Mouse (Mus musculus) myocyte (in vitro differentiated cells): ENCODE measurements at regions not wholly inside any gene's neighbourhood (a gene's known extent, or its start where the extent isn't known, plus 50 kb on each side); places are given as distances from the start of the nearest gene placed in this dataset.

Experiments used
- CEBPB ChIP-seq: IDR thresholded peaks from 2 replicates; pipeline ENCODE4 v1.6.1; 2011; ENCODE audit warnings: mild to moderate bottlenecking, moderate library complexity; ENCODE audit not compliant: poor library complexity, insufficient read depth, severe bottlenecking
- E2F4 ChIP-seq: IDR thresholded peaks from one replicate; pipeline ENCODE4 v1.6.1; 2011; ENCODE audit warnings: mild to moderate bottlenecking, control low read depth, moderate library complexity; ENCODE audit not compliant: insufficient read depth
- MAX ChIP-seq: IDR thresholded peaks from one replicate; pipeline ENCODE4 v1.6.1; 2011; ENCODE audit warnings: low read depth, mild to moderate bottlenecking, control low read depth
- MYOD1 ChIP-seq, 3 experiments: IDR thresholded peaks; one replicate each; pipeline ENCODE4 v1.6.1; 2011; ENCODE audit warnings: control low read depth in 2 of 3, low read depth in 2 of 3, mild to moderate bottlenecking in 2 of 3, moderate library complexity in 1 of 3; ENCODE audit not compliant: insufficient read length in 2 of 3, control insufficient read depth in 1 of 3
- MYOG ChIP-seq, 3 experiments: IDR thresholded peaks; one replicate each; pipeline ENCODE4 v1.6.1; 2011; ENCODE audit warnings: control low read depth in 2 of 3, low read depth in 2 of 3, mild to moderate bottlenecking in 2 of 3; ENCODE audit not compliant: insufficient read length in 2 of 3, control insufficient read depth in 1 of 3, insufficient read depth in 1 of 3
- POLR2A ChIP-seq: IDR thresholded peaks from one replicate; pipeline ENCODE4 v1.6.1; 2011; ENCODE audit warnings: low read depth, mild to moderate bottlenecking, control low read depth, moderate library complexity; ENCODE audit not compliant: insufficient read length
- POLR2AphosphoS2 ChIP-seq: IDR thresholded peaks from one replicate; pipeline ENCODE4 v1.6.1; 2011; ENCODE audit warnings: low read depth, control low read depth; ENCODE audit not compliant: insufficient read length
- REST ChIP-seq: IDR thresholded peaks from one replicate; pipeline ENCODE4 v1.6.1; 2011; ENCODE audit warnings: mild to moderate bottlenecking, control low read depth, moderate library complexity; ENCODE audit not compliant: insufficient read depth, insufficient read length
- TCF12 ChIP-seq: IDR thresholded peaks from one replicate; pipeline ENCODE4 v1.6.1; 2011; ENCODE audit warnings: mild to moderate bottlenecking, control low read depth; ENCODE audit not compliant: poor library complexity, insufficient read depth, severe bottlenecking
- TCF3 ChIP-seq: IDR thresholded peaks from one replicate; pipeline ENCODE4 v1.6.1; 2011; ENCODE audit warnings: low read depth, control low read depth; ENCODE audit not compliant: insufficient read length
- USF1 ChIP-seq: IDR thresholded peaks from one replicate; pipeline ENCODE4 v1.6.1; 2011; ENCODE audit warnings: low read depth, mild to moderate bottlenecking, control low read depth, moderate library complexity

DNA sequence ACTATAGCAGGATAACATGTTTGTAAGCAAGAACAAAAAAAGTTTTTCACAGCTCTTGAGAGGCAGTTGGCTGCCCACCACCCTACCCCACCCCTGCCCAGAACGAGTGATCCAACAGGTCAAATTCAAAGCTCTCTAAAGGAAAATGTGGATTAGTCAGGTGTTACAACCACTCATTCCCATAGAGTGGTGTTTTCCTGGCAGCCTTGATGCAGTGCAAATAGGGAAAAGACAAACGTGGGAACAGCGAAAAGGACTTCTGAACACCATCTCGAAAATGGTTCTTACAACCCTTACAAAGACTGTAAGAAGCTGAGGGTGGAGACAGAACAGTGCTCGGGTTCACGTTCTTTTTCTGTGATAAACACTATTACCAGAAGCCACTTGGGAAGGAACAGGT is 523.8 kb downstream of the Gja1 start:
- TF ChIP-seq TCF12 (no peak), POLR2A (no peak), USF1 (no peak), CEBPB (no peak), MYOG (IDR thresholded peaks at IDR 0.05; ENCODE audit: control insufficient read depth in 1 of 3, insufficient read depth in 1 of 3, insufficient read length in 2 of 3, low read depth in 2 of 3) (no peak), E2F4 (no peak), REST (no peak), TCF3 (no peak), MAX (no peak), MYOD1 (IDR thresholded peaks at IDR 0.05; ENCODE audit: control insufficient read depth in 1 of 3, insufficient read length in 2 of 3, low read depth in 2 of 3) (no peak), POLR2AphosphoS2 (no peak)
